Mouse (Mus musculus): Measurements from ENCODE around the gene Bpifc. TPM values are rescaled to one million over a fixed set of nuclear protein-coding genes. Genes with fewer than 3 reads are reported as not detected.
A peak's percentile ranks its signal among the peaks of the same experiment; 100 is the strongest.
"Not testable (repeated sequence)": the region's sequence is repeated elsewhere in the genome, so short reads cannot be mapped to it uniquely, and the experiment has no call there.

Bpifc gene
- polyA plus RNA-seq, 1 experiment from 2014 or later, result not detected

DNA sequence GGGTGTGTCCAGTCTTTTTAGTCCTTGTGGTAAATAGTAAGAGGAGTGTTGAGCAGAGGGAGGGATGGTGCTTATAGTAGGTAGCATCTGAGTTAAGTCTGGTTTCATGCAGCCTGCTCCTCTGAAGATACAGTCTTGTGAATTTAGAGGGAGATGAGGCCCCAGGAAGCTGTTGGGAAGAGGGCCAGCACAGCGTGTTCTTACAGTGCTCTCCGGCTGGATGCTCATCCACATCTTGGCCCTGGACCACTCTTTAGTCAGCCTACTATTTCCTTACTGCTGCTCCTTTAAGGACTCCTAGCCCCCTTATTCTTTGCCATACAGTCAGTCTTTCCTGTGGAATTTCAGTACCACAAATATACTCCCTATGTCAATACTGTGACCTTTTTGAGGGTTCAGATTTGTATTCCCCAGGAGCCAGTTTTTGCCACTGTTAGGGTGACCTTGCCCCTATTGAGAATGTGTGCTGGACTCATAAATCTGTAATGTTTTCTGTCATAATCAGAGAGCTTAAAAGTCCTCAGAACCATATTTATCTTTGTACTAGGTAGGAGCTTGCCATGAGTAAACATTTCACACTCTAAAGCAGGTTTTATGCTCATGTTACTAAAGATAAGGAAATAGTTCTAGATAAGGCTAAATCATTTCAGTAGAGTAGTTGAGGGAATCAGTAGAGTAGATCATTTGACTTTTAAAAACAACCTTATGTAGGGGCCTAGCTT is 22.5 kb upstream of the Bpifc start:
- no peak for ATAC-seq (ENCODE audit: insufficient number of reproducible peaks, low FRiP score)
- H3K36me3 ChIP-seq, result peaks cover 27% of the 10 kb centered on the region
- no peak overlapping the region for H3K4me3 ChIP-seq
- H3K4me1 ChIP-seq (replicated peaks), result no peaks in the 10 kb centered on the region
- no peak overlapping the region for H3K4me2 ChIP-seq
- 81% methylated on average over 2 of the region's 2 CpGs for WGBS
- no peaks in the 10 kb centered on the region for H3K9me3 ChIP-seq (replicated peaks)
- no peaks in the 10 kb centered on the region for H3K27me3 ChIP-seq (replicated peaks)
- H3K9ac ChIP-seq, result no peak overlapping the region
- no peak overlapping the region for H3K27ac ChIP-seq (ENCODE audit: poor library complexity, severe bottlenecking)

DNA sequence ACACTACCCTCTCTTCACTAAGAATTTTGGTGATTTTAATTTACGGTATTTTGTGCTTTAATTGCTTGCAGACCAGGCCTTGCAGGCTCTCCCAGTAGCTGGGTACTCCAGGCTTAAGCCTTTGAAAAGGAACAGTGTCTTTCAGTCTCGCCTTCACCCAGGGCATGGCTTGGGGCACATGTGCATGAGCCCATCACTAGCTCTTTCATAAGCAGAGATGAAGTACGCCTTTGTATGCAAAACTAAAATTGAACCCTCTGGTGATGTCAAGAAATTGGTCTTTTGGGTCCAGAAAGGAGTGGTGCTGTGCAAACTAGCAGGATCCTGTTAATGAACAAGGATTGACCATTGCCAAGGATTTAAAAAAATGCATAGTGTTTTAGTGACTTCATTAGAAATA is 20.8 kb upstream of the Bpifc start:
- H3K27me3 ChIP-seq (replicated peaks), result no peaks in the 10 kb centered on the region
- H3K4me1 ChIP-seq (replicated peaks), result no peaks in the 10 kb centered on the region

DNA sequence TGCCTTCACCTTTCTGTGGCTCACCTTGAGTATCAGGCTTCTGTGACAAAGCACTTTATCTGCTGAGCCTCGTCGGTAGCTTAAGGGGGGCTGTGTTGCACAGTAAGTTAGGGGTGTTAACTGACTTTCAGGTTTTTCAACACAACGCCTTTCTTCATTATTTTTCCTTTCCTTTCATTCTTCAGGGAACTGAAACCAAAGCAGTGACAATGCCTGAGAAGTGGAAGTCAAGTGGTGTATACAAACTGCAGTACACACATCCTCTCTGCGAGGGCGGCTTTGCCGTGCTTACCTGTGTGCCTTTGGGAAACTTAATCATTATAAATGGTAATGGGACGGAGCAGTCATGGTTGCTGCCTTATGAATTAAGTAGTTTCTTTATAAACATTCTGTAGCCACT is 19.0 kb upstream of the Bpifc start:
- Histone ChIP-seq H3K9me3 (replicated peaks) (no peaks in the 10 kb centered on the region), H3K9ac (no peak overlapping the region), H3K27ac (ENCODE audit: poor library complexity, severe bottlenecking) (no peak overlapping the region), H3K4me2 (no peak overlapping the region), H3K4me3 (no peak overlapping the region), H3K36me3 (peaks cover 30% of the 10 kb centered on the region), H3K4me1 (replicated peaks) (0 out of 2 replicates have a peak, but pooled peaks cover 3% of the 10 kb centered on the region), H3K27me3 (replicated peaks) (no peaks in the 10 kb centered on the region)
- WGBS, result 88% methylated on average over 7 of the region's 7 CpGs
- ATAC-seq (ENCODE audit: insufficient number of reproducible peaks, low FRiP score), result no peak

More for the DNA sequence above, 20.8 kb upstream of the Bpifc start:
- Histone ChIP-seq H3K4me3 (no peak overlapping the region), H3K9ac (no peak overlapping the region), H3K27ac (ENCODE audit: poor library complexity, severe bottlenecking) (no peak overlapping the region), H3K9me3 (replicated peaks) (no peaks in the 10 kb centered on the region), H3K36me3 (peaks cover 34% of the 10 kb centered on the region), H3K4me2 (no peak overlapping the region)
- no peak for ATAC-seq (ENCODE audit: insufficient number of reproducible peaks, low FRiP score)
- 85% methylated on average over 3 of the region's 3 CpGs for WGBS

DNA sequence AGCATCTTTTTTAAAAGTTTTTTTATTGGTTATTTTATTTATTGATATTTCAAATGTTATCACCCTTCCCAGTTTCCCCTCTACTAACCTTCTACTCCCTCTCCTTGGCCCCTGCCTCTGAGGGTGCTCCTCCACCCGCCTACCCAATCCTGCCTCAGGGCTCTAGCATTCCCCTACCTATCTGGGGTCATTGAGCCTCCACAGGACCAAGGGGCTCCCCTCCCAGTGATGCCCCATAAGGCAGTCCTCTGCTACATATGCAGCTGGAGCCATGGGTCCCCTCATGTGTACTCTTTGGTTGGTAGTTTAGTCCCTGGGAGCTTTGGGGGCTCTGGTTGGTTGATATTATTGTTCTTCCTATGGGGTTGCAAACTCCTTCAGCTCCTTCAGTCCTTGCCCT is 15.1 kb upstream of the Bpifc start:
- not testable (repeated sequence) for H3K27me3 ChIP-seq (replicated peaks); H3K27ac ChIP-seq (ENCODE audit: poor library complexity, severe bottlenecking); H3K4me3 ChIP-seq; H3K9ac ChIP-seq; H3K4me1 ChIP-seq (replicated peaks); H3K9me3 ChIP-seq (replicated peaks); ATAC-seq (ENCODE audit: insufficient number of reproducible peaks, low FRiP score); H3K4me2 ChIP-seq
- 83% methylated on average over 1 of the region's 1 CpGs for WGBS
- H3K36me3 ChIP-seq, result peaks cover 21% of the 10 kb centered on the region

DNA sequence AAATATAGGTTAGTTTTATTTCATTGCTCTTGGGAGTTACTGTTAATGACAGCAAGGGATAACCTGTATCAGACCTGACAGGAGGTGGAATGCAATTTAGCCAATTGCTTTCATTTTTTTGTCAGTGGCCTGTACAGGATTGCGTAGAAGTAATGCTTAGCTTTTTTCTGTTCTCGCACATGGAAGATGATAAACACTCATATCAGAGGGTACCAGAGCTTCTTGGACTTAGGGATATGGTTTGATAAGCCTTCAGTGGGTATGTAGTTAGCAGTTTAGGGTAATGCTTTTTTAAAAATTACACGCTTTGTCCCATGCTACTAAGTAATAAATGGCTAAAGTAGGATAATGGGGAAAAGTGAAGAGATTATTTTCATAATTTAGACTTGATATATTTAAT is 14.7 kb upstream of the Bpifc start:
- no peaks in the 10 kb centered on the region for H3K27me3 ChIP-seq (replicated peaks)
- H3K27ac ChIP-seq (ENCODE audit: poor library complexity, severe bottlenecking), result no peak overlapping the region
- ATAC-seq (ENCODE audit: insufficient number of reproducible peaks, low FRiP score), result peak; percentile 56; the same call in 1 of the 2 replicates
- no peak overlapping the region for H3K4me2 ChIP-seq
- H3K9ac ChIP-seq, result no peak overlapping the region
- H3K36me3 ChIP-seq, result peaks cover 21% of the 10 kb centered on the region
- H3K4me3 ChIP-seq, result no peak overlapping the region
- H3K4me1 ChIP-seq (replicated peaks), result 0 out of 2 replicates have a peak, but pooled peaks cover 5% of the 10 kb centered on the region
- no peaks in the 10 kb centered on the region for H3K9me3 ChIP-seq (replicated peaks)
- 76% methylated on average over 3 of the region's 3 CpGs for WGBS

DNA sequence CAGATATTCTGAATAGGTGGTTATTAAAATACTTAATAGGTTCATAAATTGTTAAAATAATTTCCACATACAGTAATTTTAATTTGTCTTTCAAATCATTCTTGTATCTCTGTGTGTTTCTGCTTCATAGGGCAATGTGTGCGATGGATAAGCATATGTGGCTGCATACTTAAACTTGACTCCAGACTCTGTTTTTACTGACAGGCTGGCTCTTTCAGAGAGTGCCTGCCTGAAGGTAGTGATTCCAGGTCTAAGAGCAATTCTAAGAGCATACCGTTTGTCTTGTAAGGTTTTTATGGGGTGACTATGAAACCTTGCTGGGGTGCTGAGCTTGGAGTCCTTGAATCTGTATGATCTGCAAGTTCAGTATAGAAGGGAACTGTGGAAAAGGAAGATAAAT is 14.2 kb upstream of the Bpifc start:
- Histone ChIP-seq H3K36me3 (peaks cover 17% of the 10 kb centered on the region), H3K27ac (ENCODE audit: poor library complexity, severe bottlenecking) (no peak overlapping the region), H3K4me3 (no peak overlapping the region), H3K4me1 (replicated peaks) (0 out of 2 replicates have a peak, but pooled peaks cover 7% of the 10 kb centered on the region), H3K9me3 (replicated peaks) (no peaks in the 10 kb centered on the region), H3K9ac (no peak overlapping the region), H3K27me3 (replicated peaks) (no peaks in the 10 kb centered on the region), H3K4me2 (no peak overlapping the region)
- 83% methylated on average over 2 of the region's 2 CpGs for WGBS
- ATAC-seq (ENCODE audit: insufficient number of reproducible peaks, low FRiP score), result no peak

DNA sequence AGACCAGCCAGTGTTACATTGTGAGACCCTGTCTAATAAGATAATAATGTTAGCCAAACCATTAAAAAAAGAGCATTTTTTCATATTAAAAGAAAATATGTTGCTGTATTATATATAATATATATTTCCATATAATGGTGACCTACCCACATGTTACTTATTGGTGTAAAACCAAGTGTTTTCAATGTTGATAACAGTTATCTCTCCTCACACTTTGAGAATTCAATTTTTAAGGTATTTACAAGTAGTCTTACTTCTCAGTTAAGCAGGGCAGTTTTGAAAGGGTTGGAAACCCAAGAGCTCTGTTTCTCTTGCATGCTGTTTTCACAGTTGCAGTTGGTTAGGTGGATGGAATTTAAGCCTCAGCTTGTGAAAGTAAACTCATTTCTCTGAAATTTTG is 11.5 kb upstream of the Bpifc start:
- Histone ChIP-seq H3K4me2 (peak overlapping the region; percentile 54), H3K4me3 (0 out of 2 replicates have a peak overlapping the region, but pooled peaks have one; percentile 75), H3K27me3 (replicated peaks) (0 out of 2 replicates have a peak, but pooled peaks cover 10% of the 10 kb centered on the region), H3K9ac (no peak overlapping the region), H3K27ac (ENCODE audit: poor library complexity, severe bottlenecking) (no peak overlapping the region), H3K4me1 (replicated peaks) (0 out of 2 replicates have a peak, but pooled peaks cover 7% of the 10 kb centered on the region), H3K9me3 (replicated peaks) (no peaks in the 10 kb centered on the region), H3K36me3 (0 out of 2 replicates have a peak, but pooled peaks cover 2% of the 10 kb centered on the region)
- ATAC-seq (ENCODE audit: insufficient number of reproducible peaks, low FRiP score), result no peak

DNA sequence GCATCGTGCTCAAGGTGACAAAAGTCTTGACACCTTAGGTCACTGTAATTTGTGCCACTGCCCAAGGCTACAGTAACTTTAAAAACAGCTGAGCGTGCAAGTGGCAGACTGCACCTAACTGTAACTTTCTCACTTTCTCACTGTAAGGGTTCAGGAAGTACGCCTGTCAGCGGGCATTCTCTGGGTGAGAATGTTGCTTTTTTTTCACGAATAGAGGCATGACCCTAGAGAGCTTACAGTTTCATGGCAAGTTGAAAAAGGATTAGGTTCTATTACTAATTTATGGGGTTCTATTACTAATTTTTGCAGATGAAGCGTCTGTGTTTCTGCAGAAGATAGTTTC is 10.8 kb upstream of the Bpifc start:
- H3K36me3 ChIP-seq, result no peaks in the 10 kb centered on the region
- ATAC-seq (ENCODE audit: insufficient number of reproducible peaks, low FRiP score), result peak; percentile 36; the same call in 1 of the 2 replicates
- 5% methylated on average over 6 of the region's 6 CpGs for WGBS
- H3K27ac ChIP-seq (ENCODE audit: poor library complexity, severe bottlenecking), result peak overlapping the region; percentile 82
- H3K4me2 ChIP-seq, result peak overlapping the region; percentile 69
- H3K27me3 ChIP-seq (replicated peaks), result 0 out of 2 replicates have a peak, but pooled peaks cover 11% of the 10 kb centered on the region
- 0 out of 2 replicates have a peak, but pooled peaks cover 7% of the 10 kb centered on the region for H3K4me1 ChIP-seq (replicated peaks)
- H3K9ac ChIP-seq, result peak overlapping the region; percentile 82
- no peaks in the 10 kb centered on the region for H3K9me3 ChIP-seq (replicated peaks)
- H3K4me3 ChIP-seq, result peak overlapping the region; percentile 75

DNA sequence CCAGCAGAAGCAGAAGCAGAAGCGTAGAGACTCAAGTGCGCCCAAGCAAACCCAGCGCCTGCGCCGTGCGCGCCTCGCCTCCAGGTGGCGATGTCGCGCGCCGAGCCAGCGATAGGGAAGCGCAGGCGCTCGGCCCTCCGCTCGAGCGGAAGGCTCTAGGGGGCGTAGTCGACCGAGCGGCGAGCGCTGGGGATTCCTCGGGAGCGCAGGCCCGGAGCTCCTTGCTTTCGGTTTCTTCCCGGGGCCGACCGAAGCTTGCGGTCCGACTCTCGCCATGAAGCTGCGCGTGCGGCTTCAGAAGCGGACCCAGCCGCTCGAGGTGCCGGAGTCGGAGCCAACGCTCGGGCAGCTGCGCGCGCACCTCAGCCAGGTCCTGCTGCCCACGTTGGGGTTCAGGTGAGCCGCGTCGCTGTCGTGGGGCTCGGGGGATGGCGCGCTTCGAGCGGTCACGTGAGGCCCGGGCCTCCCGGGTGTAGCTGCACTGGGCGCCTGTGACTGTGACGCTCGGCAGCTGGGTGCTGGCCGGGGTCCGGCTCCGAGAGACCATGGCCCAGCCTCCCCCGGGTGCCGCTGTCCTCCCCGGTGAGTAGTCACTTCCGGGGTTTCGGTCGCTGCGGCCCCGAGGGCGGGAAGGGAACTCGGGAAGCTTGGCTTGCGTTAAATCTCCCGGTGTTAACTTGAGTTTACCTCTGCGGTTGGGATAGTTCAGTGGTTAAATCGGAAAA is 10.2 kb upstream of the Bpifc start, which contains the start of gene Fbxo7:
Gene Fbxo7, plus strand, starts transcription at position 224 of the 725 bp plus-strand sequence.
- peak within 1 kb of the TSS; percentile 82 for H3K27ac ChIP-seq (ENCODE audit: poor library complexity, severe bottlenecking)
- under 1% methylated on average over 82 of the region's 82 CpGs for WGBS
- peak within 1 kb of the TSS; percentile 69 for H3K4me2 ChIP-seq
- no peaks in the 10 kb centered on the region for H3K9me3 ChIP-seq (replicated peaks)
- peak; percentile 94 for ATAC-seq (ENCODE audit: insufficient number of reproducible peaks, low FRiP score)
- 0 out of 2 replicates have a peak, but pooled peaks cover 11% of the 10 kb centered on the region for H3K27me3 ChIP-seq (replicated peaks)
- H3K9ac ChIP-seq, result peak within 1 kb of the TSS; percentile 82
- H3K4me1 ChIP-seq (replicated peaks), result 0 out of 2 replicates have a peak, but pooled peaks cover 5% of the 10 kb centered on the region
- H3K36me3 ChIP-seq, result no peaks in the 10 kb centered on the region
- H3K4me3 ChIP-seq, result peak within 1 kb of the TSS; percentile 75

DNA sequence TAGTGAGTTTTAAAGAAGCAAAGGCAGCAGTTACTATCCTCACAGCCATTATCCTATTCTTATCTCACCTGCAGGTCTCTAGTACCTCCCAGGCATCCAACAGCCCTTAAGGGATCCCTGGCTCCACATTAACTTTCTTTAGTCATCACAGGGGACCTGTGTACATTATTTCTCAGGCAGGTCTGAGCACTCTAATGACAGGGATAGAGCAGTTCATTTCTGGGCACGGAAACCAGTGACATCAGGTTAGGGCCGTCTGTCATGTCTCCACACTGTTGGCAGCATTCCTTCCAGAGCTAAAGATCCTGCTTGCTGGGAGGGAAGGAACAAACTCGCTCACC is 9.7 kb upstream of the Bpifc start:
- H3K4me2 ChIP-seq, result peak overlapping the region; percentile 69
- 0 out of 2 replicates have a peak overlapping the region, but pooled peaks have one; percentile 21 for H3K9ac ChIP-seq
- no peaks in the 10 kb centered on the region for H3K9me3 ChIP-seq (replicated peaks)
- ATAC-seq (ENCODE audit: insufficient number of reproducible peaks, low FRiP score), result no peak
- peak overlapping the region; percentile 75 for H3K4me3 ChIP-seq
- 0 out of 2 replicates have a peak, but pooled peaks cover 11% of the 10 kb centered on the region for H3K27me3 ChIP-seq (replicated peaks)
- no peak overlapping the region for H3K27ac ChIP-seq (ENCODE audit: poor library complexity, severe bottlenecking)
- H3K36me3 ChIP-seq, result no peaks in the 10 kb centered on the region
- 0% methylated on average over 3 of the region's 3 CpGs for WGBS
- 0 out of 2 replicates have a peak, but pooled peaks cover 3% of the 10 kb centered on the region for H3K4me1 ChIP-seq (replicated peaks)

DNA sequence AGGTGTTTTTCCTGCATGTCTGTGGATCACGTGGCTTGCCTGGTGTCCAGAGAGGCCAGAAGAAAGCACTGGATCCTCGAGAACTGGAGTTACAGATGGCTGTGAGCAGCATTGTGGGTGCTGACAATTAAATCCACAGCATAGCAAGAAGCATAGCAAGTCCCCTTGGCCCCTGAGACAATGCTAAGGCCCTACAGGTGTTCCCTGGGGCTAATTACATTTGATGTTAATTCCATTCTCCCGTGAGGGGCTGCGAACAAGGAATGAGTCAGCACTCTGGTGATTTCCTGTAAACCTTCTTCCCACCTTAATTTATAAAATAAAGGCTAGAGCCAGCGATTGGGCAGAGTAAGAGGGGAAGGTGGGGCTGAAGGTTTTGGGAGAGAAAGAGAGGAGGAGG is 7.1 kb upstream of the Bpifc start:
- 36% methylated on average over 5 of the region's 5 CpGs for WGBS
- no peak overlapping the region for H3K9ac ChIP-seq
- H3K27ac ChIP-seq (ENCODE audit: poor library complexity, severe bottlenecking), result no peak overlapping the region
- no peak overlapping the region for H3K4me2 ChIP-seq
- no peaks in the 10 kb centered on the region for H3K36me3 ChIP-seq
- no peak for ATAC-seq (ENCODE audit: insufficient number of reproducible peaks, low FRiP score)
- 0 out of 2 replicates have a peak, but pooled peaks cover 11% of the 10 kb centered on the region for H3K27me3 ChIP-seq (replicated peaks)
- H3K4me1 ChIP-seq (replicated peaks), result 0 out of 2 replicates have a peak, but pooled peaks cover 3% of the 10 kb centered on the region
- H3K4me3 ChIP-seq, result no peak overlapping the region
- H3K9me3 ChIP-seq (replicated peaks), result no peaks in the 10 kb centered on the region

All from heart, embryonic 12.5 days (tissue).